Mouse (Mus musculus): ENCODE data around the gene Memo1.
"Not testable (repeated sequence)": the region's sequence is repeated elsewhere in the genome, so short reads cannot be mapped to it uniquely, and the experiment has no call there.

The Memo1 gene

GRCm38 (mm10) chr17:74264333-74265155 lies 30.8 kb downstream of the Memo1 start:
- in situ Hi-C loops (cut with MseI, MboI), result no loop called here

GRCm38 (mm10) chr17:74262415-74262814 lies 32.9 kb downstream of the Memo1 start:
- in situ Hi-C loops (cut with MseI, MboI), result no loop called here

- in situ Hi-C loops (cut with MseI, MboI), result no loop called here
Measured at GRCm38 (mm10) chr17:74245284-74245683, 50.0 kb downstream of the Memo1 start.

- in situ Hi-C loops (cut with MseI, MboI), result no loop called here
Measured at GRCm38 (mm10) chr17:74242788-74243187, 52.5 kb downstream of the Memo1 start.

GRCm38 (mm10) chr17:74240322-74240721 lies 55.0 kb downstream of the Memo1 start:
- in situ Hi-C loops (cut with MseI, MboI), result no loop called here

GRCm38 (mm10) chr17:74228131-74228759 lies 67.1 kb downstream of the Memo1 start:
- in situ Hi-C loops (cut with MseI, MboI), result no loop called here

- in situ Hi-C loops (cut with MseI, MboI), result no loop called here
Measured at GRCm38 (mm10) chr17:74217304-74217703, 78.0 kb downstream of the Memo1 start.

- in situ Hi-C loops (cut with MseI, MboI), result not testable (repeated sequence)
Measured at GRCm38 (mm10) chr17:74212831-74213524, 82.3 kb downstream of the Memo1 start.

GRCm38 (mm10) chr17:74209143-74209908 lies 86.0 kb downstream of the Memo1 start:
- in situ Hi-C loops (cut with MseI, MboI), result no loop called here

- in situ Hi-C loops (cut with MseI, MboI), result no loop called here
Measured at GRCm38 (mm10) chr17:74195943-74196342, 99.4 kb downstream of the Memo1 start.

GRCm38 (mm10) chr17:74194755-74195154 lies 100.6 kb downstream of the Memo1 start:
- in situ Hi-C loops (cut with MseI, MboI), result no loop called here

GRCm38 (mm10) chr17:74193463-74193862 lies 101.9 kb downstream of the Memo1 start:
- in situ Hi-C loops (cut with MseI, MboI), result no loop called here

- in situ Hi-C loops (cut with MseI, MboI), result no loop called here
Measured at GRCm38 (mm10) chr17:74191446-74191845, 103.9 kb downstream of the Memo1 start.

- in situ Hi-C loops (cut with MseI, MboI), result no loop called here
Measured at GRCm38 (mm10) chr17:74186197-74186596, 109.1 kb downstream of the Memo1 start.

- in situ Hi-C loops (cut with MseI, MboI), result no loop called here
Measured at GRCm38 (mm10) chr17:74184739-74185138, 110.6 kb downstream of the Memo1 start.

GRCm38 (mm10) chr17:74180889-74181288 lies 114.4 kb downstream of the Memo1 start:
- in situ Hi-C loops (cut with MseI, MboI), result no loop called here

GRCm38 (mm10) chr17:74179640-74180039 lies 115.7 kb downstream of the Memo1 start:
- in situ Hi-C loops (cut with MseI, MboI), result not testable (repeated sequence)

GRCm38 (mm10) chr17:74173726-74174125 lies 121.6 kb downstream of the Memo1 start:
- in situ Hi-C loops (cut with MseI, MboI), result no loop called here

- in situ Hi-C loops (cut with MseI, MboI), result no loop called here
Measured at GRCm38 (mm10) chr17:74172834-74173233, 122.5 kb downstream of the Memo1 start.

- in situ Hi-C loops (cut with MseI, MboI), result no loop called here
Measured at GRCm38 (mm10) chr17:74159443-74159894, 135.9 kb downstream of the Memo1 start.

- in situ Hi-C loops (cut with MseI, MboI), result no loop called here
Measured at GRCm38 (mm10) chr17:74158161-74158560, 137.2 kb downstream of the Memo1 start.
